Mouse (Mus musculus): ENCODE results near the gene Luc7l.
"Not testable (repeated sequence)": the region's sequence is repeated elsewhere in the genome, so short reads cannot be mapped to it uniquely, and the experiment has no call there.

DNA sequence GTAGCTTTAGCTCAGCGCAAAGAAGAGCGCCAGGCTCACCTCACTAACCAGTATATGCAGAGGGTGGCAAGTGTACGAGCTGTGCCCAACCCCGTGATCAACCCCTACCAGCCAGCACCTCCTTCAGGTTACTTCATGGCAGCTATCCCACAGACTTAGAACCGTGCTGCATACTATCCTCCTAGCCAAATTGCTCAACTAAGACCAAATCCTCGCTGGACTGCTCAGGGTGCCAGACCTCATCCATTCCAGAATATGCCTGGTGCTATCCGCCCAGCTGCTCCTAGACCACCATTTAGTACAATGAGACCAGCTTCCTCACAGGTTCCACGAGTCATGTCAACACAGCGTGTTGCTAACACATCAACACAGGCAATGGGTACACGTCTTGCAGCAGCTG, 16.9 kb downstream of the Luc7l start:
- TF ChIP-seq POLR2A (IDR thresholded peaks at IDR 0.05; ENCODE audit: borderline replicate concordance, extremely low read depth, low read depth, low read length); CTCF (IDR thresholded peaks at IDR 0.05; ENCODE audit: insufficient read depth, low read length): not testable (repeated sequence)

Measured in lung, adult 2 months (tissue).